Mouse (Mus musculus): Measurements from ENCODE around the gene Idua.
A peak's percentile ranks its signal among the peaks of the same experiment; 100 is the strongest.

The Idua gene

DNA sequence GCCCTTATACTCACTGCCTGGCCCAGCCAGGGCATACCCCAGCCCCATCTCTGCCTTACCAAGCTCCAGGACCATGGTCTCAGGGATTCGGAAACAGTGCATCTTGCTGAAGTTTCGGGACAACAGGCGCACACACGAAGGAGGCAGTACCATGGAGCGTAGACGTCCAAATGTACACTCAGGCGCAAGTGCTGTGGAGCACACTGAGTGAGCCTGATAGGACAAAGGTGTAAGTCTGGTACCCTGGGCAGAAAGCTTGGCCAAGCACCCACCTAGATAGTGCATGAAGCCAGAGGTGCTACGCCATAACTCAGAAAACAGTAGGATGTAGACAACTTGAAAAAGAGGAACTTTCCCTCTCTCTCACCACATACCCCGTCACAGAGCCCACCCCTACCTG, 4.8 kb upstream of the Idua start:
- no peak for DNase-seq

DNA sequence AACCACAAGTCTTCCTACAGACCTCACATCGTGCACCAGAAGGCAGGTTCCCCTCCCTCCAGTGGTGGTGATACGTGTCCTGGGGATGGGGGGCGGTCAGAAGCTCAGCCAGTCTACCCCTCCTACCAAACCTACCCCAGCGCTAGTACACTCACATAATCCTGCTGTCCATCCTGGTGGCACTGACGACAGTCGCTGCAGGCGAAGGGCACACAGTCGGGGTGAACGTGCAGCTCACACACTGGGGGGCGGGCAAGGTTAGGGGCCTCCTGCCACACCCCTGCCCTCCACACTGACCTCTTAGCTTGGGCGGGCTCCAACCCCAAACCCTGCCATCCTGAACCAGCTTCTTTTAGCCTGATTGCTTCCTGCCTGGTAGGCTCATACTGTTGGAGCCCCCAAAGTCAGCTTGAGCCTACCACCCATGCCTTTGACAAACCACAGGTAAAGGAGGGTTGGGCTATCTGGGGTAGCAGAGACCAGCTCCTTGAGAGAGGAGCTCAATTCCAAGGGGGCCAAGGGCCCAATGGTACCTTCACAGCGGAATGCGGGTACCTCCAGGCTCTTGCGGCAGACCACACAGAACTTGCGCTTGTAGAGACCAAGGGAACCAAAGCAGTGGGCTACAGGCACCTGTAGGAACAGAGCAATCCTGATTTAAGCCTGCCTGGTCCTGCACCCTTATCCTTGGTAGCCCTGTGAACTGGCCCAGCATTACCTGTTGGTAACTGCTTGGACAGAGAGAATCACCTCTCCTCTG, 4.1 kb upstream of the Idua start:
- no peak for DNase-seq

DNA sequence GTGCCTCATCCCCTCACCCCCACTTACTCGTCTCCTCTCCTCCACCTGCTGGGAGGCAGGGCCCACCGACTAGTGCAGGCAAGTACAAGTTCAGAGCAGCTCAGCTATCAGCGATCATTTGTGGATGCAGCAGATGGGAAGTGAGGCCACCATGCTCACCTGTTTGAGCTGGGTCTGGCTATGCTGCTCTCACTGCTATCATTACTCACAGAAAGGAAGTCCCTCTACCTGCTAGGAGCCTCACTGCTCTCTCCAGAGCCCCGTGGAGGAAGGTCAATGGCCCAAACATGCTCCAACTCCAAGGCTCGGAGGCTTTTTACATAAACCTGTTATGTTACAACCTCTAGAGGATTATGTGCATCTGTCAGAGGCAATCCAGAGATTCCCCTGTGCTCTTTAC, 2.7 kb upstream of the Idua start:
- no peak for DNase-seq

DNA sequence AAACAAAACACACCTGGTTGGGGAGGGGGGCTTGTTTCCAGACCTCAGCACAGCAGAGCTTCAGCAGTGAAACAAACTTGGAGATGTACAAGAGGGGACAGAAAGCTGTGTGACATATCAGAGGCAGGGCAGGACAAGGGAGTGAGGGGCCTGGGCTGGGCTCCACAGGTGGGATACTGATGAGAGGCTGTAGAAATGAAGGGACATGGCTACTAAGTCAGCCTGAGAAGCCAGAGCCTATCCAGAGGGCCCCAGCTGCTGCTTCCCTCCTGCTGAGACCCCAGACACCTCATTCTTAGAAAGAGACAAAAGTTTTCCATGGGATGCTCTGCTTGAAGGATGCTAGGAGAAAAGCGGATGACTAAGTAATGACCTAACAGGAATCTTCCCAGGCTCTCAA, 1.5 kb upstream of the Idua start:
- DNase-seq: no peak

DNA sequence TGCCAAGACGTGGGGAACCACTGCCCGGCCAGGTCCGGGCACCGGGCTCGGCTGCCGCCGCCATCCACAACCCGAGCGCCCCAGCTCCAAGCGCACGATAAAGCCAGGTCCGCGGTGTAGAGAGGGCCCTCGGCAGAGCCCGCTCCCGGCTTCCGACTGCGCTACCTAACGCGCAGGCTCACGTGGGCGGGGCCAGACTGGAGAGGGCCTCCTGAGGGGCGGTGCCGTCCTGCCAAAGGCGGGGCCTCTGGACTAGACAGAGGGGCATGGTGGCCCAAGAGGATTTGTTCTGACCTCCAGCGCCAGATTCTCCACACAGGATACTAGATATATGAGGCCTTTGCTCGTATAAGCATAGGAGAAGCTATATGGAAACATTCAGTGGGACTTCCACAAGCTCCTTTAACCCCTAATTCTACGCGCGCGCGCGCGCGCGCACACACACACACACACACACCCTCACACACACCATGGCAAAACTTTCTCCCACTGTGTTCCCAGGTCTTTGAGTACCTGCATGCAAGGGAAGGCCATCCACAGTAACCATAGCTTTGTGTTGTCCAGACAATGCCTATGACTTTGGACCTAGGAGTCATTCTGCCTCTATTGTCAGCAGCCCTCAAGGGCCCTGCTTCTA, 619 bp downstream of the Idua start:
- DNase-seq: peak; percentile 93 to 95

DNA sequence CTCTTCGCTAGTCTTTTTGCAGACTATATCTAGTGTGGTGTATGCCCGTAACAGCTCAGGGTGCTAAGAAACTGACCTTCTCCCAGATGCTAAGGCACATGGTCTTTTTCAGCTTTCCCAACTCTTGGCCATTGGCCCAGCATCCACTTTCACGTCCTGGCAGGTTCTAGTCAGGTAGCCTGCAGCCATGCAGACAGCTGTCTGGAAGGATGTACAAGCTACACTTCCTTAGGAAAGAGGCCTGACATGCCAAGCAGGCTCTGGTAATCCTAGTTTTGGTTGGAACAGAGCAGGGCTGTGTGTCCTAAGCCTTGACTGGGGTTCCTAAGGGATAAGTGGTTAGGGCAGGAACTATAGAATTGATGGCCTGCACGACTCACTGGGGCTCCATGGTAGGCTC, 2.6 kb downstream of the Idua start:
- DNase-seq: no peak

DNA sequence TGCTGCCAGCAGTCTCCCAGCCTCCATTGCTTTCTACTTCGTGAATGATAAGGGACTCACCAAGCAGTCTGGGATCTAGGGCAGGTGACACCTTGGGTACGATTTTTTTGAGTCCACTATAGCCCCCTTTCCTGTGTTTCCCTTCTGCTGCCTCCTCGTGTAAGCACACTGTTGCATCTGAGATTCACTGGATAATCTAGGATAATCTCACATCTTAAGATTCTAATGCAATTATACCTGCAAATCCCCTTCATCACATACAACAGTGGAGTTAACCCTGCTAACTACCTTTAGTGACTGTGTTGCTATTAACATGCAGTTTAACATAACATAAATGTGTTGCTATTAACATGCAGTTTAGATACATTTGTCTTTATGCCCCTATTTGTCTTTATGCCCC, 4.9 kb downstream of the Idua start:
- DNase-seq: no peak

DNA sequence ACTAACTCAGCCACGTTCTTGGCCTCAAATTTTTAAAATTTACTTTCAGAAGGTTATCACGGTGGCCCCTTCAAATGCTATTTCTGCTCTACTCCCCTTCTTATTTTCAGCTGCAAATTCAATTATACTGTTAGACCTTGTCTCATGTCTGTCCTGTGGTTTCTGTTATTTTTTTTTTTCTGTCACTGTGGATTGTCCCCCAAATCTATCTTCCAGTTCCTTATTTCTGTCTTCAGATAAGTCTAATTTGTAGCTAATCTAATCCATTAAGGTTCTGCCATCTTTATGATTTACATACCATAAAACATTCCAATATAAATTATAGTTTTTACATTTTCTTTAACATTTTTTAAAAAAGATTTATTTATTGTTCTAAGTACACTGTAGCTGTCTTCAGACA, 7.2 kb downstream of the Idua start:
- DNase-seq: no peak

DNA sequence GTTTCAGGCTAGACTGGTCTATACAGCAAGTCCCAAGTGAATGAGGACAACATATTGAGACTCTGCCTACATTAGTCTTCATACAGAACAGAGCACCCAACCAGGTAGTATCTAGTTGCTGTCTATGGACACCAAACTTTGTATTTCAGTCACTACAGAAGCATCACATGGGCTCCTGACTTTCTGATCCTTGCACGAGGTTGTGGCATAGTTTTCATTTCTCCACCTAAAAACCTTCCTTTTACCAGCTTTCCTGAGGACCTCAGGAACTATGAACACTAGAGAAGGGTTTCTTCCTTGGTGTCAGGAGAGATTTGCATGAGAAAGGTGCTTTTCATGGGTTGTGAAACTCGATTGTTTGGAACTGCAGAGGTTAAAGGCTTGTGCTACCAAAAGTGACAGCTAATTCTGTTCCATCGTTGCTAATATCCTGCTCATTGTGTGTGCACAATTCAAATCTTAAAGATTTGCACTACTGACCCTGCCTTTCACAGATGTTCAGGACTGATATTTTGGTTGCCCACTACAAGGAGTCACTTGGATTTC, 8.3 kb downstream of the Idua start:
- DNase-seq: no peak

DNA sequence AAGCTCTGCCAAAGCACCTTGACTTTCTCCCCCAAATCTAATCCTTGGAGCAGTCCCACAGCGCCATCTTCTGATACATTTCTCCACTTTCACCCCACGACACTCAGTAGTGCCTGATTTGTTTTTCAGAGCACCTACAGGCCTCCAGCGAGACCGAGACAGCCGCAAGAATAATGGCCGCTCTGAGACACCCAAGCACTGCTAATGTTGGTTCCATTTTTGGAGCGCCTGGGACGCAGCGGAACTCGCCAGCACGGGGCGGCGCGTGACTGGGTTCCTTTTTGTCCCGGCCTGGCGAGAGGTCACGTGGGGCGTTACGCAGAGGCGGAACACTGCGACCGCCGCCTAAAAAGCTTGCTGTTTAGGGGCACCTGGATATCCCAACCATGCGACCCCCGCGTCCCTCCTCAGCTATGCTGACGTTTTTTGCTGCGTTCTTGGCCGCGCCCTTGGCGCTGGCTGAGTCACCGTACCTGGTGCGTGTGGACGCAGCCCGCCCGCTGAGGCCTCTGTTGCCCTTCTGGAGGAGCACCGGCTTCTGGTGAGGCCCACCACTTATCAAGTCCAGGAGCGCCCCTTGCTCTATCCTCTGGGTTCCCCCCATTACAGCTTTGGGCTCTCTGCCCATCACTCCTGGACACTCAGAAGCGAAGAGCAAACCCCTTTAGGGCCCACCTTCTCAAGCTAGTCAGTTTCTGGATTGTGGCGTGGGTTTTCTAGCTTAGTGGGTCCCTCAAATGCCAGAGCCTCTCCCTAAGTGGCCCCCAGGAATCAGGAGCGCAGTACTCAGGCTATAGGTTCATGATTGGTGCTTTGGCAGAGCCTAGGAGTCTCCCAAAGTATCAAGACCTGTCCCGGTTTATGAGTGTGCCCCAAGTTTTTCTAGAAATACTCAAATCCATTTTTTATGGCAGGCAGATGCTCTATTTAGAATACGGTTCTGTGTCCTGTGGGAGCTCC, 9.1 kb downstream of the Idua start, which contains the start of gene Dgkq:
TSS of gene Dgkq (minus strand) at position 696 of the 960 bp plus-strand sequence.
- DNase-seq: peak; percentile 92

DNA sequence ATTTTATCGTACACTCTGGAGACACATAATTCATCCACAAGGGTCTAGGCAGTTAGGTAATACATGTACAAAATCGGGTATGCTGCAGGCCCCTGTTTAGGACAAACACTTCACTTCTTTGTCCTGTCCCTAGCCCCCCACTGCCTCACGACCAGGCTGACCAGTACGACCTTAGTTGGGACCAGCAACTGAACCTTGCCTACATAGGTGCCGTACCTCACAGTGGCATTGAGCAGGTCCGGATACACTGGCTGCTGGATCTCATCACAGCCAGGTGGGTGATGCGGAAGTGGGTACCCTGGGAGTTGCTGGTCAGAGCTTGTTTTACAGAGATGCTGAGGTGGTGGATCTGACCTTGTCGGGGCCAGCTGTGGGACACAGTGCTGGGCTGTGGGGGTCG, 9.9 kb downstream of the Idua start:
- DNase-seq: no peak

DNA sequence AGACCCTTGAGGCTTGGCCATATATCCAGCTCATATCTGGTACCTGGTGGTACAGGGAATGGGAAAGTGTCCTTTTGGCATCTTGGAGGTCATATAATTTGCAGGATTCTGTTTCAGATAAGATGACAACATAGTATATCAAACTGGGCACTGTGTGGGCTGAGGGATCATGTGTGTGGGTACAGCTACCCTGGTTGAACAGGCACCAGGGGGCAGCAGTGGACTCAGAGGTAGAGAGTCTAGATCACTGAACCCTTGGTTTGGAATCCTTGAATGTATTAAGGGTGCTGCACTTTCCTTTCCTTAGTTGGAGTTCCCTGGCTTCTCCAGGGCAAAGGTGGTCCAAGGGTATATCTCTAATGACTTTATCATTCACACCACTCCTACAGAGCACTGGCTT, 10.7 kb downstream of the Idua start:
- peak; percentile 36 to 39 for DNase-seq

DNA sequence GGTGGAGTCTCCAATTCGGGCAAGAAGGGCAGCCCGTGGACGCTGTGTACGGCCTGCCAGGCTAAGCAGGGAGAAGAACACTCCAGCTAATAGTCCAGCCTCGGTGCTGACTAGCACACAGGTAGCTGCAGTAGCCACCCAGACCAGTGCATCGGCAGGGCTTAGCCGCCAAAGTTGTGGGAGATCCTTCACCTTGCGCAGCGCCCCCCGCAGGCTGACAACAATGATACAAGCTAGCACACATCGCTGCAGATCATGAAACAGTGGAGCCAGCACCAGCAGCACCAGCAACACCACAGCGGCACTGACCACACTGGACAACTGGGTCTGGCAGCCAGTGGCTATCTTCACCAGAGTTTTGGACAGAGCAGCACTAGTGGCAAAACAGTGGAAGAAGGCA, 11.6 kb downstream of the Idua start:
- DNase-seq: no peak

DNA sequence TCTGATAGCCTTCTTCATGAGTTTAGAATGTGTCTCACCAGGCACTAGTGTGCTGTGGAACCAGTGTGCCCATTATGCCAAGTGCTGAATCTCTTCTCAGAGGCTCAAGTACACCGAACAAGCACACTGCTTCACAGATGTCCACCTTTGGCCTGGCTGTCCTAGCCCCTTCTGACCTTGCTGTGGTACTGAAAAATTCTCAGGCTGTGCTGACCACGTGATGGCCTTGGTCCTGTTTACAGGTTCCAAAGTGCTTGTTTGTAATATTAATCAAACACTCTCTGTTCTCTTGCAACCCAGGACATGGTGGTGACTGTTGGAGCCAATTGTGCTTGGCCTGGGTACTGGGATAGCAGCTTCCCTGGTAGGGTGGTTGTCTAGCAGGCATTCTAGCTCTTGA, 14.5 kb downstream of the Idua start:
- no peak for DNase-seq

DNA sequence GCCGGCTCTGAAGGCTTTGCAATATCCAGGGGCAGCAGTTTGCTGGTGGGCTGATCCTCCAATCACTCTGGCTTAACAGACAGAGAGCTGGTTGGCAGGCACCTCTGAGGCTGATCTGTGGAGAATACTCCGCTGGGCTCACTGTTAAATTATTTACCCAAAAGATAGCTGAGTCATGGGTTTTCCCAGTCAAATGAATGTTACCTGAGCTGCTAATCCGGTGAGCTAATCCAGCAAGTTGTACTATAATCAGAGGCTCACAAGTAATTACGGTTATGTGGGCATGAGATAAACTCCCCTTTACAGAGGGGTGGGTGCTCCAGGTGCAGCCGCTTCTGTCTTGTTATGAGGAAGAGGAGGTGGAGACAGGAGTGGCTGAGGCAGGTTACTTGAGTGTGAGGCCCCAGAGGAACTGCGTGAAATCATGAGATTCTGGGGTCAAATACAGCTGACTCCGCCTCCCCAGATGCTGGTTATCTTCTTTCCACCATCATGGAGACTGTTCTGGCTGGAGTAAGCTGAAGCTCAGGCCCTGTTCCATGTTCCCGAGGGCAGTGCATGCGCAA, 15.2 kb downstream of the Idua start, which contains the start of gene Slc26a1:
TSS of gene Slc26a1 (minus strand) at position 319 of the 566 bp plus-strand sequence.
- no peak for DNase-seq

DNA sequence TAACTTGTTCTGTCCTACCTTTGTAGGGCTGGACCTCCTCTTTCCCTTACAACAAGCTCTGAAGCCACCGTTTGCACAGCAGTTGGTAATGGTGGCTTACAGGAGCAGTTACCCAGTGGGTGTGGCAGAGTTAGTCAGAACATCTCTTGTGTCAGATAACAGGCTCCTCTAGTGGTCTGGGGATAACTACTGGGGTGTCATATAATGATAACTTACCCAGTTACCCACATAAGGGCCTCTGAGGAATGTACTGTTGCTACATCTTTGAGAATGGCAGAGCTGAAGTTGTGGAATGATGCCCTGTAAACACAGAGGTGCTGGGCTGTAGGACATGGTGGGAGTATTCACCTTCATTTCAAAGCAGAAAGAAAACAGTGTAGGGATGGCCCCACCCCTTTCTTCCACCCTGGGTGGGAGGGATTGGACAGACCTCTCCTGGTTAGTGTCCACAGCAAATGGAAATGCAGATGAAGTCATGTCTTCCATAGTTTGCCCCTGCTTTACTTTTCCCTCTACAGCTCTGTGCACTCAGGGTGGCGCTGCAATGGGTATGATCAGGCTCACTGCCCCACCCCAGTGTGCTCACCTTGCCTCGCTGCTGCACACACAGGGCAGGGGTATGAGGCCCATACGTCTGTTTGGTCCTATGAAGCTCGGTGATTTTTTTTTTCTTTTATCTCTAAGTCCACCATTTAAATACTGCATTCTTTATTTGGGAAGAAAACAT, 16.8 kb downstream of the Idua start:
- DNase-seq: no peak

DNA sequence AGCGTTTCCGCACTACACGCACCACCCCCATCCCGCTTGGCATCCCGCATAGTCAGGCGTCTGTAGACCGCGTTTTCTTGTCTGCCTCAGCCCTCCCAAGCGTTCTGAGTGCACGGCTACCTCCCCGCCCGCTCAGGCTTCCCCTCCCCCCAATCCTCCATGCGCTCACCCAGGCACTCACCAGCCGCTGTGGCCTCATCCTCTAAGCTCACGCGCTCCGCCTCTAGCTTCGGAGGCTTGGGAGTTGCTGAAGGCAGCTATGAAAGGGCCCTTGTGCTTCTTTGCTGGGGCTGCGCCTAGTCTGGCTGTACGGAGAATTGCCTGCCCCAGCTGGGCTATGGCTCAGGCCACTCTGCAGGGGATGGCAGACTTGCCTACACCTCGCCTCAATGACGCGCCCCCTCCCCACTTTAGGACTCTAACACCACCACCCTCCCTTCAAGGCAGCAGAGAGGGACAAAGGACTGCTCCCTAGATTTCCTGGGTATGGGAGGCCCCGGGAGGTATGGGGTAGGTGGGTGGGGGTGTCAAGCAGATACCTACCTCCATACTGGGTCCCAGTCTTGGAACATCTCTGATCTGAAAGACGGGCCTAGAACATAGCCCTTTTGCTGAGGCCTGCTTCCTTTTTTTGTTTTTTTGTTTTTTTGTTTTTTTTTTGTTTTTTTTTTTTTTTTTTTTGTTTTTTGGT, 17.6 kb downstream of the Idua start:
- peak; percentile 20 to 48 for DNase-seq

DNA sequence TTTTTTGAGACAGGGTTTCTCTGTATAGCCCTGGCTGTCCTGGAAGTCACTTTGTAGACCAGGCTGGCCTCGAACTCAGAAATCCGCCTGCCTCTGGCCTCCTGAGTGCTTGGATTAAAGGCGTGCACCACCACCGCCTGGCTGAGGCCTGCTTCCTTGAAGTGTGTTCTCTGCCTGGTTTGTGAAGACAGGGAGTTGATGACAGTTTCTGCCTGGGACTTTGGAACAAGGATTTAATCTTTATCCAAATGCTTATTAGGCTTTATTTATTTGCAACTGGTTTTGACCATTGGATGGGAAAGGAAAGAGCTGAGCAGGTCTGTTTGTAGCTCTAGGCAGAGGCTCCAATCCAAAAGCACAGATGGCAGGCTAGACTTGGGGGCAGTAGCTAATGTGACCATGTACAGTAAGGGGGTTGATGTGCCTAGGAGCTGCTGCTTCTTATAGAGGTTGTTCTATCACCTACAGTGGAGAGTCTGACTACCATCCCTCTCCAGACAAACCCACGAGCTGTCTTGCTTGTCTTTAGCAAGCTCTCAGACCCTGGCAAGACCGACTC, 18.2 kb downstream of the Idua start:
- no peak for DNase-seq

DNA sequence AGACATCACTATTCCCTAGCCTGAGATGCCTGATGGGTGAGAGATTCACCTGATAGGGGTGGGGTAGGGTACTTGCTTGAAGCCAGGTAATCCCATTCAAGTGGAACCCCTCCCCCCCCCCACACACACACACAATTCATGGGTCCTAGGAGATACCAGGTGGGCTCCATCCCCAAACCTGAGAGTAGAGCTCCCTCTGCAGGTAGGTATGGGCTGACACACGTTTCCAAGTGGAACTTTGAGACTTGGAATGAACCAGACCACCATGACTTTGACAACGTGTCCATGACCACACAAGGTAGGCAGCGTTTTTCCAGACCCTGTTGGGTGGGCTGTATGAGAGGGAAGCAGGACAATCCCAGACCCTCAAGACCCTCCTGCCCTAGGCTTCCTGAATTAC, 19.8 kb downstream of the Idua start:
- no peak for DNase-seq

DNA sequence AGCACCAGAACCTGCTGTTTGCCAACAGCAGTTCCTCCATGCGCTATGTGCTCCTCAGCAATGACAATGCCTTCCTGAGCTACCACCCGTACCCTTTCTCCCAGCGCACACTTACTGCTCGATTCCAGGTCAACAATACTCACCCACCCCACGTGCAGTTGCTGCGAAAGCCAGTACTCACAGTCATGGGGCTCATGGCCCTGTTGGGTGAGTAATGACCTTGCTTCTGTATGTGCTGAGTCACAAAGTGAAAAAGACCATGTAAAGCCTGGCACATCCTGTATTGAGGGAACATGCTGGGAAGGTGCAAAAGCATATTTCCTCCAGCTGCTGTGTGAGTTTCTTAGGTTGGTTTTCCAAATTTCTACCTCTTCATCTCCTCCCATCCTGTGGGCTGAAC, 20.7 kb downstream of the Idua start:
- no peak for DNase-seq

DNA sequence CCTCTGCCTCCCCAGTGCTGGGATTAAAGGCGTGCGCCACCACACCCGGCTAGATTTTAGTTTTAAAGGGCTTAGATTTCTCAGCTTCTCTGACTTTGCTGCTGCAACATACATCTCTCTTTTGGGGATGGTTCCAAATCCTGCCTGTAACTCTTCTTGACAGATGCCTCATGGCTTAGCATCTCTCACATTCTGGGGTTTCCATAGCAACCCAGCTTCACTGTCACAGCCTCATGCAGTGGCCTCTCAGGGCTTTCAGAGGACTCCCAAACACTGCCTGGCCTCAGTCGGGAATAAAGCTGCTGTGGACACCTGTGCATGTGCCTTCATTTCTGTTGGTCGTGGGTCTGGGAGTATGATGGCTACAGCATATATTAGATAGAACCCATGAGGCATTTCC, 29.0 kb downstream of the Idua start:
- no peak for DNase-seq

Data from lung, adult 18-20 months (tissue).